ENCODE assay signal across 11 mouse cellular contexts in the genomic region with DNA sequence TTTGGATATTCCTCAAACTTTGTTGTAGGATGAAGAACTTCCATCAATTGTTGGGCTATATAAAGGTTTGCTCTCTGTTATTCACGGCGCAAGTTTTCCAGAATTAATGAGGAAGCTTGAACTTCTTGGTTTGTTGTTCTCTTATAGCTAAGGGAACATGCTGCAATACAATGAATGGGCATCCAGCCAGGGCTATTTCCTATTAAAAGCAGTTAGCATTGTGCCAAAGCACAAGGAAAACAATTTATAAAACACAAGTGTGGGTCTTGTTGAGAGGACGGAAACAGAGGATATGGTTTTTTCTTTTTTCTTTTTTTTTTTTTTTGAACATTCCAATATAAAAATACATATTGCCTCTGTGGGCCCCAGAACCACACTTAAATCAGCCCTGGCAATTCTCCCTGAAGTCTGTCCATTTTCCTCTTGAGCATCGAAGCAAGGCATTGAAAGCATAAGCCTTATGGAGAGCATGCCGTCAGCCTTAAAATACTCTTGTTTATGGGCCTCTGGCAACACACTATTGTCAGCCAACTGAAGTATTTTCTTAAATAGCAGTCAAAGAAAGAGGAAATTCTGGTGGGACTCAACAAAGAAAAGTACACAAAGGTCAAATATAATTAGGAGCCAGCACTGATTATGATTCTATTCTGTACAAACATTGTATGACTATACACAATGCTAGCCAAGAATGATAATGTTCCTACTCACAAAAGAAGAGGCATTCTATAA.
DNase-seq lines count a peak whose midpoint lies in the region; ATAC-seq and TF ChIP-seq lines count a peak whose summit lies in the region.
"Had no signal": no experiment of that assay in that cellular context is flagged by ENCODE, and none has a peak within 500 bp of the region (broad histone marks: within the 10 kb centered on the region; RNA-seq: fewer than 3 reads in every experiment).

No protein-coding gene starts in this region.

- no peak for ATAC-seq in megakaryocyte, adult 5-6 weeks (ENCODE audit: poor library complexity, severe bottlenecking)

- no peak overlapping the region for H3K4me3 ChIP-seq in gastrocnemius, adult 2 months
- H3K4me3 ChIP-seq: embryonic facial prominence, embryonic 12.5 days; liver, embryonic 13.5 days; myocyte had no signal

- TF ChIP-seq CTCF in gastrocnemius, adult 2 months (IDR thresholded peaks at IDR 0.05), result no peak

- intact Hi-C loops in gastrocnemius, adult 2 months (cut with DNase I), result loop anchor here (5.0 kb wide), 1 partner anchor 36 kb away; no protein-coding TSS in a partner anchor
- intact Hi-C loops in gastrocnemius, postnatal 36 days (cut with DNase I), result no loop called here

- peak overlapping the region; percentile 78 for H3K27ac ChIP-seq in gastrocnemius, adult 2 months
- H3K27ac ChIP-seq: embryonic facial prominence, embryonic 12.5 days; liver, embryonic 13.5 days had no signal

- peak; percentile 31 for DNase-seq in gastrocnemius, adult 2 months
- no peak for DNase-seq in gastrocnemius, postnatal 36 days
- DNase-seq in Muller cell, postnatal 12 days (ENCODE audit: inconsistent ontology term), result peak; percentile 19
- peak; percentile 84 to 89 for DNase-seq in heart, adult 9 months (ENCODE audit: low spot score in 2 of 2)
- DNase-seq in kidney, postnatal 25 days, result peak; percentile 59 to 85
- DNase-seq in cerebellum, adult 9-11 months, result no peak
- DNase-seq in MN1 (ENCODE audit: low spot score), result no peak
- DNase-seq: liver, embryonic 13.5 days had no signal

Comparison
In these comparisons a context has a peak if more than half of its experiments do, and no peak if none do; other contexts are left out.
1. DNase-seq: peak in gastrocnemius, adult 2 months (single experiment), Muller cell, postnatal 12 days (single experiment), heart, adult 9 months (2 of 2) and kidney, postnatal 25 days (2 of 2); none in gastrocnemius, postnatal 36 days (0 of 2), cerebellum, adult 9-11 months (single experiment) and MN1 (single experiment).